Mouse (Mus musculus): Measurements from ENCODE around the gene Jmjd6.

Gene Jmjd6

GRCm38 (mm10) chr11:116822626-116823025 lies 20.6 kb downstream of the Jmjd6 start:
- no peak for DNase-seq

GRCm38 (mm10) chr11:116822215-116822614 lies 21.0 kb downstream of the Jmjd6 start:
- no peak for DNase-seq

- DNase-seq = no peak
Observed at GRCm38 (mm10) chr11:116821057-116821940, 21.9 kb downstream of the Jmjd6 start.

DNA sequence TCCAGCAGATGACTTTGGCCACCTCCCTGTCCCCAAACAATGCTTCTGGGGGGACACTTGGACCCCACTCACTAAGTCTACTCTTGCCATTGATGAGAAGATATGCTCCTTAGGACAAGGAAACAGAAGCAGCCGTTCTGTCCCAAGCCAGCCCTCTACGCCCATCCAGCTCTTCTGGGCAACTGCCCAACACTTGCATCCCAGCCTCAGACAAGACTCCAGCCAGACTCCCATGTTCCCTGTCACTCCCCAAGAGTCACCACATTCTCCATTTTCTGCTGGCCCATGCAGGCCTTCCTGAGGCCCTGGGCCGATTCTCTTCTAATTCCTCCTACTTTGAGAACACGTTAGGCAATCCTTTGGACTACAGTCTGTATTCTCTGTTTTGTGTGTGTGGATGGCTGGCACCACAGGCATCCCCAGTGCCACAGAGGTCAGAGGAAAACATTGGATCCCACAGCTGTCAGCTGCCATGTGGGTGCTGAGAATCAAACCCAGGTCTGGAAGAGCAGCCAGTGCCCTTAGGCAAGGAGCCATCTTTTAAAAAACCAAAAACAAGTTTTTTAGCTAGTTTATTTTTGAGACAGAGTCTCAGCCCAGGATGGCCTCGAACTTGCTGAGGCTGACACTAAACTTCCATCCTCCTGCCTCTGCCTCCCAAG lies 23.2 kb downstream of the Jmjd6 start:
- DNase-seq = no peak

GRCm38 (mm10) chr11:116818722-116819121 lies 24.5 kb downstream of the Jmjd6 start:
- no peak for DNase-seq

- no peak for DNase-seq
Observed at GRCm38 (mm10) chr11:116817567-116817966, 25.7 kb downstream of the Jmjd6 start.

DNA sequence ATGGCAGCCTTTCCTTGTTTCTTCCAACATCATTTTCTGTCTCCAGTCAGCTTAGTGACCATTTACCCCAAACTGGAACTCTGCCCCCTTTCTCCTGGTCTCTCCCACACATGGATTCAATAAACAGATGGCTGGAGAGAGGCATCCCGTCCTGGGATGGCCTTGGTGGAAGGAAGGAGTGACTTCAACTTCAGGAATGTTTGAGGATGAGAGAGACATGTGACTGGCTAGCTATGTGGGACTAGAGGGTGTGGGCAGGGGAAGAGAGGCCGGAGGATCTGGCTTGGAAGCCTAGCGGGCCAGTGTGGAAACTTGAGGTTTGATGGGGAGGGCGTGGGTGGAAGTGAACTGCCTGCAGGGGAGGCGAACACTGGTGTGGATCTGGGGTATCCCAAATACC lies 26.5 kb downstream of the Jmjd6 start:
- no peak for DNase-seq

GRCm38 (mm10) chr11:116814884-116815415 lies 28.3 kb downstream of the Jmjd6 start:
- DNase-seq = no peak

- DNase-seq = no peak
Observed at GRCm38 (mm10) chr11:116814076-116814883, 29.0 kb downstream of the Jmjd6 start.

DNA sequence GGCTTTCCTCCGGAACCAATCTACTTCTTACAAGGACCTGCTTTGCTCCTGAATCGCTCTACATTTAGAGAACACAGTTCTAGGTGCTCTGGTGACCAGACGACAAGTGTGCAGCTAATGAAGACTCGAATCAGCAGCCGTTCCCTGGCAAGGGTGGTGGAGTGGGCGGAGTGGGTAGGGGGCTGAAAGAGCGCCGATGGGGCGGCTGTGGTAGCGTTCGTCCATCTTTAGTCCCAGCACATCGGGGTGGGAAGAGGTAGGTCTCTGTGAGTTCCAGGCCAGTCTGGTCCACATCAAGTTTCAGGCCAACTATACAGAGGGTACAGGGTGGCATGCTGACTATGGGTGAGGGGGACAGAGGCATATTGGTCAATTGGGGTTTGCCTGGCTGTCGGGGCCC lies 29.6 kb downstream of the Jmjd6 start:
- no peak for DNase-seq

- DNase-seq = no peak
Observed at GRCm38 (mm10) chr11:116812793-116813529, 30.3 kb downstream of the Jmjd6 start.

DNA sequence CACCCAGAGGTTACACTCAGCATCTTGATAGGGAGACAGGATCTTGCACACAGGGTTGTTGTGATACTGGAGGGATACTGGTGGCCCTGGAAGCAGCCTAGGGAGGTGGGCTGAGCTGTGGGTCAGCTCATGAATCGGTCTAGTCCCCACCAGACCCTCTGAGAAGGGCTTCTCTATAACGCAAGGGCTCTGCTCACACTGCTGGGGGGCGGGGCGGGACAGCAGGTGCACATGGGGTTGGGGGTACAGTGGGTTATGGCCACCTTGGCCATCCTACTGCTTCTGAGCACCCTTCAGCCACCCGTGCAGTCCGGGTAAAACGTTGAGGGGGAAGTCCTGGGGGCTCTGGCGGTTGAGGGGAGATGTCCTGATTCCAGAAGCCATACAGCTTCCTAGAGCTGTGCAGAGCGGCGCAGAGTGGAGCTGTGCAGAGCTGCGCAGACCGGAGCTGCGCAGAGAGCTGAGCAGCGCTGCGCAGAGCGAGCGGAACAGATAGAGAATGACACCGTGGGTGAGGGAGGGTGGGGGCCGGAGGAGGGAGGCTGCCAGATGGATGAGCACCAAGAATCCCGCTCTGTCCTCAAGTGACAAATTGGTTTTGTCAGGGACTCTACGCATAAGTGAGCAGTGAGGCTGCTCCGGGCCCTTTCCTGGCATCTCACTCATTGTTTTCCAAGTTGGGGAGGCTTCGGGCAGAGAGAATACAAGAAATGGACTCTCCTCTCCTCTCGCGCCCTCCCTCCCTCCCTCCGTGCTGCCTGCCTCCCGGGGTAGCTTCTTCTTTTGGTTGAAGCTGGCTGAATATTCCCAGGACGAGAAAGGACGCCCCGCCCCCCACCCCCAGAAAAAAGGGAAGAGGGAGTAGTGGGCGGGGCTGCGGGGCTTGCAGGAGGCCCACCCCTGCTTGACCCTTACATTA lies 32.0 kb downstream of the Jmjd6 start:
- DNase-seq = peak; percentile 77

DNA sequence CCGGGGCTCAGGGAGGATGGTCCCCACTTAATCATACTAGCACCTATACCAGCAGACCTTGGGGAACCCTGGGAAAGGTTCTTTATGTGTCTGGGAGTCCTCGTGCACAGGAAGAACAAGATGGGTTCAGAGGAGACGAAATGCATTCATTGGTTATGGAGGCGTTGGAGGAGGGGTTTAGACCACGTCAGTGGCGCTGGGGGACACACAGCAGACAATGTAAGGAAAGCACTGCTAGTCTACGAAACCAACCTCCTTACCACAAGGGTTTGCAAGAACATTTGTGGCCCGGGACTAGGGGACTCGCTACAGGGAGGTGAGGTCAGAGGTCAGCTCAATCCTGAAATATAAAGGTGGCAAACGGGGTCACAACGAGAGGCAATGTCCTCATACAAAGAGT lies 32.7 kb downstream of the Jmjd6 start:
- DNase-seq = no peak

DNA sequence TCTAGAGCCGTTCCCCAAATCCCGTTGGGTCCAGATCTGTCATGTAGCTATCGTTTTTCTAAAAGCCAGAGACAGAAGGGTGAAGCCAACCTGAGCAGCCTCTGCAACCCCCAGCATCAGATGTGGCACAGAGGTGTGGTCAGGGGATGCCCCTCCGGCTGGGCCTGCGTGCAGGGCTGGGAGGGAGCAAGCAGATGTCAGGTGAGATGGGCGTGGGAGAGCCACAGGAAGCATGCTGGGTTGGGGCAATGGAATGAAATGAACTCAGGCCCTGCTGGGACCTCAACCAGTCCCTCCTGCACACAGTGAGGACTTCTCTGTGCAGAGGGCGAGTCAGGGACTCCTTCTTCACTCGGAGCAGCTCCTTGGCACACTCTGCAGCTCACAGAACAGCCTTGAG lies 33.7 kb downstream of the Jmjd6 start:
- no peak for DNase-seq

- no peak for DNase-seq
Observed at GRCm38 (mm10) chr11:116808811-116809395, 34.3 kb downstream of the Jmjd6 start.

DNA sequence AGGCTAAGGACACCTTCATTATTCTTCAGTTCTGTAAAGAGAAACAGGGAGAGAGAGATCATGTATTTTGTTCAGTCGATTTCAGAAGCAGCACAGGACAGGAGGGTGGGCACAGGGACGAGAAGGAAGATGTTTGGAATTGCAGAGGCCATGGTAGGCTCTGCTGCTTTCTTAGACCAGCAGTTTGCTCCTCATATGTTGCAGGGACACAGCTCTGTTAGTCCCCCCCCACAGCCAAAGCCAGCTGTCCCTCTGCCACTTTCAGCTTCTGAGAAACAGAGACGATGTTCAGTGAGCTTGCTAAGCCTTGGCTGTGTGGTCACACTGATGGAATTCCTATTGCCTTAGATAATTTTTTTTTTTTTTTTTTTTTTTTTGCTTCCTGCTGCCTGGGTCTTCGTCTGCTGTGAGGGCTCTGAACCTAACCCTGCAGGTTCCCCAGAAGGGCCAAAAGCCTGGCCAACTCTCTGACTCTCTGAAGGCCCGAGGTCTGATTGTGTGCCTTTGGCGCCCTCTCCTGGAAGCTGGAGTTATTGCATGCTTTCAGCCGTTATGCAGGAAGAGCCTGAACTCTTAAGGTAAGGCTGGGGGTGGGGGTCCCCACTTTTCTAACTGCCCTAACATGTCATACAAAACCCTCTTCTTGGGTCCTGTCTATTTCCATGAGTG lies 35.2 kb downstream of the Jmjd6 start:
- DNase-seq = peak; percentile 88

- no peak for DNase-seq
Observed at GRCm38 (mm10) chr11:116807526-116807925, 35.7 kb downstream of the Jmjd6 start.

DNA sequence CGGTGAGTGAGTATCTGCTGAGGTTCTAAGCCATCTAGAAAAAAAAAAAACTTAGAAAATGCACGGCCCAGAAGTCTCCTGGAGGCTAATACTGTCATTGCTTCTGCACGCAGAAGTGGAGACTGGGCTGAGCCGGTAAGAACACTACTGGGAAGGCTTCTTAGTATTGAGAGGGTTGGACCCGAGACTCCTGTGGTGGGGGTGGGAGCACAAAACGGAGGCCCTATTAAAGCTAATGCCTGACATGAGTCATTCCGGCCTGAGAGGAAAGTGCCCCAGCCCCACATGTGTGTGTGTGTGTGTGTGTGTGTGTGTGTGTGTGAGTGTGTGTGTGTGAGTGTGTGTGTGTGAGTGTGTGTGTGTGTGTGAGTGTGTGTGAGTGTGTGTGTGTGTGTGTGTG lies 36.1 kb downstream of the Jmjd6 start:
- no peak for DNase-seq

DNA sequence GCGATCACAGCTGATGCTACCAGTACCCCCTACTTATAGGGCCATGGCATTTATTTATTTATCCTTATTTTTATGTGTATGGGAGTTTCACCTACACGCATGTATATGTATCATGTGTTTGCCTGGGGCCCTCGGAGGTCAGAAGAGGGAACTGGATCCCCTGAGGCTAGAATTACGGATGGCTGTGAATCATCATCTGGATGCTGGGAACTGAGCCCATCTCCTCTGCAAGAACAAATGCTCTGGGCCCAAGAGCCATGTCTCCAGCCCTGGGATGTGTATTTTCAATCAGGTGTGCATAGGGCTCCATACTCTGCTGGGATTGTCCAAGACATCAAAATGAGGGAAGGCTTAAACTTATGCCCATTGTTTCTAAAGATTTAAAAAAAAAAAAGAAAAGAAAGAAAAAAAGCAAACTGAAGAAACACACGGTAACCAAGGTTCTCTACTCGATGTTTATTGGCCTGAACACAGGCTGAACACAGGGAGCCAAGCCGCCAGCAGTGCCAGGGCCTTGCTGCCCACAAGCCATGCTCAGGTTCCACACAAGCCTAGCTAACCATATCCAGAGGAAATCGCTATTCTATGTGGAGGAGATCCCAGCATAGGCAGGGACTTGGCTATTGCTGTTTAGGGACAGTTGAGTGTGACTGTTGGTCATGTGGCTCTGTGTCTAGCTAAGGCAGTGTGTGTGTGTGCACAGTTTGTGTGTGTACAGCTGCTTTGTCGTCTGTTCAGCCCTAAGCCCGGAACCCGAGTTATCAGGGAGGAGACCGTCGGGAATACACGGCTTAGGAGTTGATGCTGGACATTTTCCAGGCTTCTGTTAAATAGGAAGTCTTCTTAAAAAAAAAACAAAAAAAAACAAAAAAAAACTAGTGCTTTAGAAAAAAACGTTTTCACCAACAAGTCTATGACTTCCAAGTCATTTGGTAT lies 36.8 kb downstream of the Jmjd6 start:
- DNase-seq = no peak

Measured in thymus, postnatal 4 days (tissue).